Mouse (Mus musculus): ENCODE measurements around the gene Med12l. TPM values are rescaled to one million over a fixed set of nuclear protein-coding genes. Genes with fewer than 3 reads are reported as not detected.

The Med12l gene
- polyA plus RNA-seq, 1 experiment from 2014 or later = 2.3 TPM

DNA sequence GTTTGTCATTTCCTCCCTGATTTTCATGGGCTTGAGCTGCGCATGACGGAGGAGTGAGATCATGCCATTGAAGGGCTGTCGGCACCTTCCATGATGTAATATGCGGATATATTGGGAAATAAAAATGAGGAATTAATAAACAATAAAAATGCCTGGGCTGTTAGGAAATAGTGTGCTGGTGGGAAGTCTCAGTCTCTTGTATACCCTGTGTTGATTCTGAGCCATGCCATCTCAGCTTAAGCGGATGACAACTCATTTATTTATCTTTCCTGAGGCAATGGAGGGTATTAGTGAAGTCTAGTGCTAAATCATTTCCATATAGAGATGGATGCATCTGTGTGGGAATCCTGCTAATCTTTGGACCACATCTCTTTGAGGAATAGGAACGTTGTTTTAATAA lies 242.4 kb downstream of the Med12l start:
- no peaks in the 10 kb centered on the region for H3K27me3 ChIP-seq (ENCODE audit: control insufficient read depth, insufficient read depth, low read length)
- no peak overlapping the region for H3K4me3 ChIP-seq (ENCODE audit: low read length)
- ATAC-seq (replicated peaks; ENCODE audit: extremely low read depth, insufficient read depth, low FRiP score) = no peak
- peaks cover 9% of the 10 kb centered on the region for H3K4me1 ChIP-seq (ENCODE audit: control insufficient read depth, insufficient read depth, low read length)
- H3K27ac ChIP-seq (ENCODE audit: low read length) = no peak overlapping the region
- H3K36me3 ChIP-seq (ENCODE audit: control insufficient read depth, insufficient read depth) = no peaks in the 10 kb centered on the region
- no peaks in the 10 kb centered on the region for H3K9me3 ChIP-seq (replicated peaks; ENCODE audit: control insufficient read depth, low read length)
- H3K4me2 ChIP-seq (ENCODE audit: low read depth, low read length) = no peak overlapping the region
- WGBS = 87% methylated on average over 6 of the region's 6 CpGs
- H3K9ac ChIP-seq (ENCODE audit: low read length) = no peak overlapping the region

DNA sequence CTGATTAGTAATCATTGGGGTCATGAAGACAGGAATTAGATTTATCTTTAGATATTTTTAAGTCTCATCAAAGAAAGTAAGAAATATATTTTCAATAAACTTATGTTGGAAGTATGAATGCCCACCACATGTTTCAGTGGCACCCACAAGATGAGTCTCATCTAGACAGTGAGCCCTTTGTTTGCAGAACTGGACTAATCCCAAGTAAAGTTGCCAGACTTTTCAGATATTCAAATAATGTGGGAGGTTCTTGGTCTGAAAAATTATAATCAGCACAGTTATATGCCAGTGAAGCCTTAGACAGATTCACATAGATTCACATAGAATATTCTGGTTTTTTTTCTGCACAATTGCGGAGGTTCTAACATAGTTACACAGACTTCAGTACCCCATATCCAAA lies 244.8 kb downstream of the Med12l start:
- Histone ChIP-seq H3K36me3 (ENCODE audit: control insufficient read depth, insufficient read depth) (no peaks in the 10 kb centered on the region), H3K27me3 (ENCODE audit: control insufficient read depth, insufficient read depth, low read length) (no peaks in the 10 kb centered on the region), H3K4me2 (ENCODE audit: low read depth, low read length) (no peak overlapping the region), H3K4me3 (ENCODE audit: low read length) (no peak overlapping the region), H3K9ac (ENCODE audit: low read length) (no peak overlapping the region), H3K4me1 (ENCODE audit: control insufficient read depth, insufficient read depth, low read length) (no peaks in the 10 kb centered on the region), H3K9me3 (replicated peaks; ENCODE audit: control insufficient read depth, low read length) (no peaks in the 10 kb centered on the region), H3K27ac (ENCODE audit: low read length) (no peak overlapping the region)
- no peak for ATAC-seq (replicated peaks; ENCODE audit: extremely low read depth, insufficient read depth, low FRiP score)
- 91% methylated on average over 1 of the region's 1 CpGs for WGBS

GRCm38 (mm10) chr3:59257740-59258664 lies 252.4 kb downstream of the Med12l start:
- no peaks in the 10 kb centered on the region for H3K4me1 ChIP-seq (ENCODE audit: control insufficient read depth, insufficient read depth, low read length)
- WGBS = 76% methylated on average over 20 of the region's 20 CpGs
- H3K27me3 ChIP-seq (ENCODE audit: control insufficient read depth, insufficient read depth, low read length) = no peaks in the 10 kb centered on the region
- ATAC-seq (replicated peaks; ENCODE audit: extremely low read depth, insufficient read depth, low FRiP score) = peak; percentile 61
- no peak overlapping the region for H3K9ac ChIP-seq (ENCODE audit: low read length)
- H3K36me3 ChIP-seq (ENCODE audit: control insufficient read depth, insufficient read depth) = no peaks in the 10 kb centered on the region
- H3K4me2 ChIP-seq (ENCODE audit: low read depth, low read length) = no peak overlapping the region
- H3K9me3 ChIP-seq (replicated peaks; ENCODE audit: control insufficient read depth, low read length) = no peaks in the 10 kb centered on the region
- H3K27ac ChIP-seq (ENCODE audit: low read length) = no peak overlapping the region
- H3K4me3 ChIP-seq (ENCODE audit: low read length) = no peak overlapping the region

- Histone ChIP-seq H3K9me3 (replicated peaks; ENCODE audit: control insufficient read depth, low read length) (no peaks in the 10 kb centered on the region), H3K4me2 (ENCODE audit: low read depth, low read length) (no peak overlapping the region), H3K27me3 (ENCODE audit: control insufficient read depth, insufficient read depth, low read length) (no peaks in the 10 kb centered on the region), H3K36me3 (ENCODE audit: control insufficient read depth, insufficient read depth) (no peaks in the 10 kb centered on the region; the same call in 1 of the 2 replicates), H3K9ac (ENCODE audit: low read length) (no peak overlapping the region), H3K27ac (ENCODE audit: low read length) (no peak overlapping the region), H3K4me1 (ENCODE audit: control insufficient read depth, insufficient read depth, low read length) (no peaks in the 10 kb centered on the region), H3K4me3 (ENCODE audit: low read length) (no peak overlapping the region)
- peak; percentile 42; the same call in 1 of the 2 replicates for ATAC-seq (replicated peaks; ENCODE audit: extremely low read depth, insufficient read depth, low FRiP score)
- 63% methylated on average over 5 of the region's 5 CpGs for WGBS
Observed at GRCm38 (mm10) chr3:59260745-59261144, 255.1 kb downstream of the Med12l start.

- Histone ChIP-seq H3K9me3 (replicated peaks; ENCODE audit: control insufficient read depth, low read length) (no peaks in the 10 kb centered on the region), H3K27ac (ENCODE audit: low read length) (no peak overlapping the region), H3K4me1 (ENCODE audit: control insufficient read depth, insufficient read depth, low read length) (no peaks in the 10 kb centered on the region), H3K4me2 (ENCODE audit: low read depth, low read length) (no peak overlapping the region), H3K9ac (ENCODE audit: low read length) (no peak overlapping the region), H3K4me3 (ENCODE audit: low read length) (no peak overlapping the region), H3K36me3 (ENCODE audit: control insufficient read depth, insufficient read depth) (no peaks in the 10 kb centered on the region; the same call in 1 of the 2 replicates), H3K27me3 (ENCODE audit: control insufficient read depth, insufficient read depth, low read length) (no peaks in the 10 kb centered on the region)
- ATAC-seq (replicated peaks; ENCODE audit: extremely low read depth, insufficient read depth, low FRiP score) = no peak
- 84% methylated on average over 9 of the region's 9 CpGs for WGBS
Observed at GRCm38 (mm10) chr3:59261709-59262472, 256.3 kb downstream of the Med12l start.

- no peak within 1 kb of the TSS for H3K4me3 ChIP-seq (ENCODE audit: low read length)
- H3K4me1 ChIP-seq (ENCODE audit: control insufficient read depth, insufficient read depth, low read length) = no peaks in the 10 kb centered on the region
- H3K4me2 ChIP-seq (ENCODE audit: low read depth, low read length) = no peak within 1 kb of the TSS
- no peak within 1 kb of the TSS for H3K27ac ChIP-seq (ENCODE audit: low read length)
- WGBS = 71% methylated on average over 7 of the region's 7 CpGs
- ATAC-seq (replicated peaks; ENCODE audit: extremely low read depth, insufficient read depth, low FRiP score) = no peak
- no peaks in the 10 kb centered on the region for H3K9me3 ChIP-seq (replicated peaks; ENCODE audit: control insufficient read depth, low read length)
- H3K36me3 ChIP-seq (ENCODE audit: control insufficient read depth, insufficient read depth) = no peaks in the 10 kb centered on the region; the same call in 1 of the 2 replicates
- no peak within 1 kb of the TSS for H3K9ac ChIP-seq (ENCODE audit: low read length)
- no peaks in the 10 kb centered on the region for H3K27me3 ChIP-seq (ENCODE audit: control insufficient read depth, insufficient read depth, low read length)
Observed at GRCm38 (mm10) chr3:59262704-59263103, 257.1 kb downstream of the Med12l start, which contains the start of gene P2ry12. Gene P2ry12, minus strand, starts transcription at chr3:59262871.

DNA sequence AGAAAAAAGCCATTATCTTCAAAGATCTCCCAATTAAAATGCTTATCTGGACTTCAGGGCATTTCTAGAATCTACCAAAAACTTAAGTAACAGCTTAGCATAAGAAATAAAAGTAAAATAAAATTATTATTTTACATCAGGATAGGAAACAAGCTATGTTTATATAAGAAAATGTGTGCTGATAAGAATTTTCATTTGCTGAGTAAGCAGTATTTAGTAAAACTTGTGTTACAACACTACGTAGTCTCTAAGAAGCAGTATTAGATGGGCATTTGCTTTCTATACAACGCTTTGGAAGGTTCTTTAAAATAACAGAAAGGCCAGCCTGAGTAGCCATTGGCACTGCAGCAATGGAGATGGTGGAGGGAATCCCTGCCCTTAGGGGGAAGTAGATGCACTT lies 257.8 kb downstream of the Med12l start:
- no peak overlapping the region for H3K4me2 ChIP-seq (ENCODE audit: low read depth, low read length)
- ATAC-seq (replicated peaks; ENCODE audit: extremely low read depth, insufficient read depth, low FRiP score) = no peak
- no peak overlapping the region for H3K9ac ChIP-seq (ENCODE audit: low read length)
- H3K9me3 ChIP-seq (replicated peaks; ENCODE audit: control insufficient read depth, low read length) = no peaks in the 10 kb centered on the region
- H3K4me3 ChIP-seq (ENCODE audit: low read length) = no peak overlapping the region
- H3K36me3 ChIP-seq (ENCODE audit: control insufficient read depth, insufficient read depth) = no peaks in the 10 kb centered on the region; the same call in 1 of the 2 replicates
- no peak overlapping the region for H3K27ac ChIP-seq (ENCODE audit: low read length)
- 83% methylated on average over 2 of the region's 2 CpGs for WGBS
- no peaks in the 10 kb centered on the region for H3K27me3 ChIP-seq (ENCODE audit: control insufficient read depth, insufficient read depth, low read length)
- no peaks in the 10 kb centered on the region for H3K4me1 ChIP-seq (ENCODE audit: control insufficient read depth, insufficient read depth, low read length)

- Histone ChIP-seq H3K9ac (ENCODE audit: low read length) (no peak overlapping the region), H3K36me3 (ENCODE audit: control insufficient read depth, insufficient read depth) (no peaks in the 10 kb centered on the region; the same call in 1 of the 2 replicates), H3K4me3 (ENCODE audit: low read length) (no peak overlapping the region), H3K4me2 (ENCODE audit: low read depth, low read length) (no peak overlapping the region), H3K4me1 (ENCODE audit: control insufficient read depth, insufficient read depth, low read length) (no peaks in the 10 kb centered on the region), H3K27me3 (ENCODE audit: control insufficient read depth, insufficient read depth, low read length) (no peaks in the 10 kb centered on the region), H3K27ac (ENCODE audit: low read length) (no peak overlapping the region), H3K9me3 (replicated peaks; ENCODE audit: control insufficient read depth, low read length) (no peaks in the 10 kb centered on the region)
- WGBS = 68% methylated on average over 3 of the region's 3 CpGs
- ATAC-seq (replicated peaks; ENCODE audit: extremely low read depth, insufficient read depth, low FRiP score) = no peak
Observed at GRCm38 (mm10) chr3:59263988-59264387, 258.4 kb downstream of the Med12l start.

GRCm38 (mm10) chr3:59270811-59271210 lies 265.2 kb downstream of the Med12l start:
- Histone ChIP-seq H3K27me3 (ENCODE audit: control insufficient read depth, insufficient read depth, low read length) (no peaks in the 10 kb centered on the region), H3K9me3 (replicated peaks; ENCODE audit: control insufficient read depth, low read length) (no peaks in the 10 kb centered on the region), H3K9ac (ENCODE audit: low read length) (no peak overlapping the region), H3K36me3 (ENCODE audit: control insufficient read depth, insufficient read depth) (no peaks in the 10 kb centered on the region), H3K27ac (ENCODE audit: low read length) (no peak overlapping the region), H3K4me1 (ENCODE audit: control insufficient read depth, insufficient read depth, low read length) (no peaks in the 10 kb centered on the region), H3K4me3 (ENCODE audit: low read length) (no peak overlapping the region), H3K4me2 (ENCODE audit: low read depth, low read length) (no peak overlapping the region)
- ATAC-seq (replicated peaks; ENCODE audit: extremely low read depth, insufficient read depth, low FRiP score) = no peak
- WGBS = 91% methylated on average over 6 of the region's 6 CpGs
